Mouse (Mus musculus): ENCODE measurements at regions not wholly inside any gene's neighbourhood (a gene's known extent, or its start where the extent isn't known, plus 50 kb on each side); places are given as distances from the start of the nearest gene placed in this dataset.

GRCm38 (mm10) chr7:137751151-137751859 is 313.9 kb downstream of the Glrx3 start:
- DNase-seq = no peak

DNA sequence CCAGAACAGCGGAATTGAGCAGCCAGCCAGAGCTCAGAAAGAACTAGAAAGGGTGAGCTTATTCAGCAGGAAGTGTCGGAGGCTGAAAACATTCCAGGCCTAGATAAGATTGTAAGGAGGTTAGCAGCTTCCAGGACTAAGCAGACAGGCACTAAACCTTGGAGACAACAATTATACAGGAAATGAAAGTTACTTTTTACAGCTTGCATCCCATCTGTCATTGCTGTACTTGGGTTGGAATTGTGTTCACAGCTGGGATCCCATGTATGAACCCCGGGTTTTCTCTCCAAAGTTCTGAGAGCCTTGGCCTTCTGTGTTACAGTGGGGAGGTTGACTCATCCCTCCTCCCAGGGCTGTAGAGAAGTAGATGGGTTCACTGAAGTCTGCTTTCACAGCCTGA is 328.5 kb downstream of the Glrx3 start:
- DNase-seq = no peak

- DNase-seq = no peak
Observed at GRCm38 (mm10) chr7:137766721-137767120, 329.3 kb downstream of the Glrx3 start.

GRCm38 (mm10) chr7:137773051-137773964 is 335.9 kb downstream of the Glrx3 start:
- no peak for DNase-seq

GRCm38 (mm10) chr7:137773965-137774310 is 336.5 kb downstream of the Glrx3 start:
- DNase-seq = no peak

GRCm38 (mm10) chr7:137783954-137784353 is 346.5 kb downstream of the Glrx3 start:
- no peak for DNase-seq

GRCm38 (mm10) chr7:137805361-137805760 is 367.9 kb downstream of the Glrx3 start:
- peak; percentile 8 for DNase-seq

- peak; percentile 30 for DNase-seq
Observed at GRCm38 (mm10) chr7:137812839-137813238, 375.4 kb downstream of the Glrx3 start.

GRCm38 (mm10) chr7:137840520-137840919 is 403.1 kb downstream of the Glrx3 start:
- no peak for DNase-seq

DNA sequence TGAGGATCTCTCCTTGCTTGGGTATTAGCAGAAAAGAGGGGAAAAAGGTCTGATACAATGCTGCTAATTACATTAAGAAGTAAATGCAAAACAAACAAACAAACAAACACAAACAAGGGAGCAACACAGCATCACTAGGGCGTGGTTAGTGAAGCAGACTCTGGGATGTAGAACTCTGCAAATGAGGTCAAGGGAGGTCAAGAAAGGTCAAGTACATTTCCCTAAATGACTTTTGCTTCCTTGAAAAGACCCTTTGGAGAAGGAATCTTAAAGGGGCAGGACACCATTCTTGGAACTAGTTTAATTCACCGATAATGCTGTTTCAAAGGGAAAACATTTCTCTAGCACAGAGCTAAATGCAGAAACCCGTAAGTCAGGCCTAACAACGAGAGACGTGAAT is 403.6 kb downstream of the Glrx3 start:
- DNase-seq = no peak

DNA sequence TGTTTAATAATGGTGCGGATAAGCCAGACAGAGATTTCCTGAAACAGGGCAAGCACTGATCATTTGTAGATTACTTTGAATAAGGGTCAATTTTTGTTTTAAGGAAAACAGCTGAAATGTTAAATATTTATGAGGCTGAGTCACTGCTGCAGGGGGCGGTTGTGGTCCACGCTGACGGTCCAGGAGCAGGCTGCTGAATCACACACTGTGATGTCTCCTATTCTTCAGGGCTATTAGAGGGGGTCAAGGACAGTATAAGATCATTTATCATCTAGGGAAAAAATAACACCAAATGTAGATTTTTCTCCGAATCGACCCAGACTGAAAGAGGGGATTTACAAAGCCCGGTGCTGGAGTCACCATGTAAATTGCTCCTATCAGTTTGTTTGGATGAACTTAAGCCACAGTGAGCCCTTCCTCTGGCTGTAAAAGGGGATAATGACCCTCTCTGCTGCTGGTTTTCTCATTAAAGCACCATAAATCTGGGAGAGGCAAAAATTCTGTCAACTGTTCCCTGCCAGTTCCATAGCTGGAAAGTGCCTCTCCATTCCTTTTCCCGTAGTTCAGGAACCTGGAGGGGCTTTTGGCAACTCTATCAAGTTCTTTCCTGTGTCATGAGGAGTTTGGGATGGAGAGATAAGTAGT is 404.2 kb downstream of the Glrx3 start:
- DNase-seq = peak; percentile 7

- DNase-seq = no peak
Observed at GRCm38 (mm10) chr7:137847856-137848255, 410.4 kb downstream of the Glrx3 start.

DNA sequence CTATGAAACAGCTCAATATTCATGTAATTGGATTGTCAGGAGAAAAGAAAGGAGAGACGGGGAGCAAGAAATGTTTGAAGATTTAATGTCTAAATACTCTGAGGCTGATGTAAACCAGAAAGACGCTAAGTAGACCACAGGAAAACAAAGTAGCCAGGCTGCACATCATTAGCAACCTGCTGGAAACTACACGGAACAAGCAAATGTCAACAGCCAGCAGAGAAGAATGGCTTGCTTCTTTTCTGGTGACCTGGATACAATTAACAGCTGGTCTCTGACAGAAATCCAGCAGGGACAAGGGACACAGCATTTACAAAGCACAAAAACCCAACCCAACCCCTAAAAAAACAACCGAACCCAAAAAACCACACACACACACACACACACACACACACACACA is 413.6 kb downstream of the Glrx3 start:
- DNase-seq = no peak

GRCm38 (mm10) chr7:137859681-137860080 is 422.3 kb downstream of the Glrx3 start:
- DNase-seq = no peak

GRCm38 (mm10) chr7:137860520-137860919 is 423.1 kb downstream of the Glrx3 start:
- DNase-seq = no peak

DNA sequence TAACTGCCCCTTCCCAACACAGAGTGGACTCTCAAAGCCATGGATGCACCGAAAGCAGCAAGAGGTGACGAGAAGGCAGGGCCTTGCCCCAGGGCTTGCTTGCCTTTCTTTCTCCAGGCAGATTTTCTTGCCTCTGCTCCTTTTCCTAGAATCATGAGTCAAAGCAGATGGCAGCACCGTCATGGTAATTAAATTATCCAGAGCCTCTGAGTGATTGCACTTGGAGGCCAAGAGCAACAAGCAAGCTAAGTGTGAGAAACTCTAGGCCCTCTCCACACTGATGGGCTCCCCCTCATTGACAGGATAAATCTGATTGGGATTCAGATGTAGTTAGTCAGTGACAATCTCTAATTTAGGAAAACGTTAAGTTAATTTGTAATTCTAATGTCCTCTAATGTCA is 427.5 kb downstream of the Glrx3 start:
- no peak for DNase-seq

DNA sequence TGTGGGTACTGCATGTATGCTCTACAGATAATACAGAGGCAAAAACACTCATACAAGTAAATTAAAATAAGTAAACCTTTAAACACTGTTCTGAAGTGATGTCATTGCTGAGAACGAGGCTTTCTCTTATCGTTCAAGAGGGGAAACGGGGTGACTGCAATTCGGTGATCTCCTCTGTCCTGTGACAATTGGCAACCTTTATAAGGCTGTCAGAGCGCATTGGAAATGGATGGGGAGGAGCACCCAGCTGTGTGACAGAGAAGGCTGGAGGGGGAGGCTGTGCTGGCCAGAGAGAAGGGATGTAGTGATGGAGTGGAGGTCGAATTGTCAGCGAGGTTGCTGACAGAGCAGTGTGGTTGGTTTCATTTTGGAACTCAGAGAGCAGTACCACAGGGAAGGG is 428.0 kb downstream of the Glrx3 start:
- DNase-seq = no peak

DNA sequence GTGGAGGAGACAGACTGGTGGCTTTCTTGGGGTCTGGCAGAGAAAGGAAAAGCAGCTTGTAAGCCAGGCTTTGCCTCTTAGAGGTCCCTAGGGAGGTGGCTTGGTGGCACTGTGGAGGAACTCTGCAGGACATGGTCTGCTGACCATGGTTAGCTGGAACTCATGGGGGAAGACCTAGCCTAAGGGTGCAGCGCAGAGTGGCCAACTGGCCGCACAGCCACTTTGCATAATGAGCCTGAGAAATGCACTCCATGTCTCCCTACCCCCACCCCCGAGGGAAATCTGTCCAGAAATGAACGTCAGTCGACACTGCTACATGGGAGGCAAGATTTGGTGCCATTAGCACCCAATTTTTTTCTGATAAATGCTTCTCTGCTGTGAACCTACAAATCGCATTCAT is 429.5 kb downstream of the Glrx3 start:
- no peak for DNase-seq

DNA sequence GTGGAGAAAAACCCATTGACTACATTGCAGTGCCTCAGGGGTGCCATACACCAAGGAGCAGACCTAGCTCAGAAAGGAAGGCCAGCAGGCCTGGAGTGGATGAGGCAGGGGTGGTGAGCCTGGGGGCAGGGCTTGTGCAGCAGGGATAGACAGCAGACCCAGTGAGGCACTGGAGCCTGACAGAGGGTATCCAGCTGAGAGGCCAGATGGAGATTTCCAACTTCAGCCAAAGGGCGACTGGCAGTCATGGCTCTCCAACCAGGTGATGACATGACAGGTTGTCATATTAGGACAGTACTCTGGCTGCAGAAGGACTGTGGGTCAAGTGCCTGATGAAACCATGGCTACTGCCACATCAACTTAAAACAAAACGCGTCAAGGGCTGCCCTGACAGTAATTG is 431.1 kb downstream of the Glrx3 start:
- DNase-seq = no peak

DNA sequence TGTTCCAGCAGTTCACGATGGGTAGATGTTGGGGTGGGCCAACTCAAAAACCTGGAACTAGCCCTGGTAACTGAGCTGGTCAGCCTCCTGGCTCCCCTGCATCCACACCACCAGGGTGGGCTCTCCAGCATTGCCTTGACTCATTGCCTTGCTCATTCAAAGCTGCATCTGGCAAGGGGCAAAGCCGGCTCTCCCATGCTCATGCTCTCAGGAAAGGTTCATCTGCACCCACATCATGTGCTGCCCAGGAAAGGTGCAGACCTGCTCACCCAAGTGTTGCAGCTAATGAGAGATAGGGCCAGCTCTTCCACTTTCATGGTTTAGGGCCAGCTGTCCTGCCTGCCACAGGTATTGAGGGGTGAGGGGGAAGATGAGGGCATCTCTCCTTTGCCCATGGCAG is 437.9 kb downstream of the Glrx3 start:
- DNase-seq = no peak

DNA sequence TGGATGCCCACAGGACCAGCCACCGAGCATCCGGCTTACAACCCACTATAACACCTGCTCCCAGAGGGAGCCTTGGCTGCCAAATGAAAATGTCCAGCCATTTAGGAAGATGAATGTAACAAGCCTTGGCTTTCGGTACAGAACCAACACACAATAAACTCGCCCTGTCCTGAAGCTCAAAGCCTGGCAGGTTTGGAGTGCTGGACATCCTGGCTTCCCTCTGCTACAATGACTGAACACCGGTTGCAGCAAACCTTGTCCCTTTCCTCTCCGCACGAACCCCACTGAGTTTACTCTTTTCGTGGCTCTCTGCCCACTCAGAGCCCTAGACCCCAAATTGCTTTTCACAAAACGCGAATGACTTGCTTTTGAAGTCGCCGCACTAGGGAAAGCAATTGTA is 441.9 kb downstream of the Glrx3 start:
- DNase-seq = no peak

GRCm38 (mm10) chr7:137882876-137883275 is 445.5 kb downstream of the Glrx3 start:
- DNase-seq = no peak

DNA sequence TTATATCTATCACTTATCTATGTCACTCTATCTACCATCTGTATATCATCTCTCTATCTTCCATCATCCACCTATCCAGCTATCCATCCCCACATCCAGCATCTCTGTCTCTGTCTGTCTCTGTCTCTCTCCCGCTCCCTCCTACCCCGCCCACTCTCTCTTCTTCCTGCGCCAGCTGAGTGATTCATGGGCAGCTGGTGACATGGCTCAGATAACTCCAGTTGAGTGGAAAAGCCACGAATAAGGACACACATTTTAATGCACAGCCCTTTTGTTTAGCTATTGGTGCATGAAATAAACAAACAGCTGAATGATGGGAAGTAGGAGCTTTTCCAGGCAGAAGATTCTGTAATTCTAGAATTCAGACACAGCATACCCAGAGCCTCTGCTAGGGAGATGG is 446.3 kb downstream of the Glrx3 start:
- no peak for DNase-seq

GRCm38 (mm10) chr7:137885146-137885545 is 447.7 kb downstream of the Glrx3 start:
- no peak for DNase-seq
